Mouse (Mus musculus): ENCODE results near the gene Olfr1458. TPM values are rescaled to one million over a fixed set of nuclear protein-coding genes. Genes with fewer than 3 reads are reported as not detected.

The Olfr1458 gene
- not detected for polyA plus RNA-seq (2014; fragmentation: Illumina TruSeq; extraction: RNeasy Lipid Tissue Mini Kit (QIAGEN cat#74804); ENCODE audit: insufficient read depth, low read depth, low replicate concordance)

GRCm38 (mm10) chr19:13106675-13107074 lies at the start of gene Olfr1458:
Gene Olfr1458 (minus strand): TSS chr19:13106775.

GRCm38 (mm10) chr19:13149449-13149848 lies 42.9 kb upstream of the Olfr1458 start, which contains the start of gene Olfr1459:
Gene Olfr1459 (minus strand): TSS chr19:13149549.

GRCm38 (mm10) chr19:13097791-13098190 lies 8.8 kb downstream of the Olfr1458 start, which contains the start of gene Olfr1457:
Gene Olfr1457 (minus strand): TSS chr19:13097891.

GRCm38 (mm10) chr19:13060310-13060709 lies 46.3 kb downstream of the Olfr1458 start, which contains the start of gene Olfr1454:
Gene Olfr1454 (plus strand): TSS chr19:13060610.

Other genes with a start within 250 kb of the Olfr1458 start
- gene Olfr1444, start 249.5 kb downstream of the Olfr1458 start, polyA plus RNA-seq (2014; fragmentation: Illumina TruSeq; extraction: RNeasy Lipid Tissue Mini Kit (QIAGEN cat#74804); ENCODE audit: insufficient read depth, low read depth, low replicate concordance), result not detected
- not detected for gene Olfr1445, start 222.9 kb downstream of the Olfr1458 start, polyA plus RNA-seq (2014; fragmentation: Illumina TruSeq; extraction: RNeasy Lipid Tissue Mini Kit (QIAGEN cat#74804); ENCODE audit: insufficient read depth, low read depth, low replicate concordance)
- gene Olfr1446, start 213.3 kb downstream of the Olfr1458 start, polyA plus RNA-seq (2014; fragmentation: Illumina TruSeq; extraction: RNeasy Lipid Tissue Mini Kit (QIAGEN cat#74804); ENCODE audit: insufficient read depth, low read depth, low replicate concordance), result not detected
- gene Olfr1447, start 203.0 kb downstream of the Olfr1458 start, polyA plus RNA-seq (2014; fragmentation: Illumina TruSeq; extraction: RNeasy Lipid Tissue Mini Kit (QIAGEN cat#74804); ENCODE audit: insufficient read depth, low read depth, low replicate concordance), result not detected
- gene Olfr1448, start 182.4 kb downstream of the Olfr1458 start, polyA plus RNA-seq (2014; fragmentation: Illumina TruSeq; extraction: RNeasy Lipid Tissue Mini Kit (QIAGEN cat#74804); ENCODE audit: insufficient read depth, low read depth, low replicate concordance), result not detected
- gene Olfr1449, start 175.9 kb downstream of the Olfr1458 start, polyA plus RNA-seq (2014; fragmentation: Illumina TruSeq; extraction: RNeasy Lipid Tissue Mini Kit (QIAGEN cat#74804); ENCODE audit: insufficient read depth, low read depth, low replicate concordance), result not detected
- gene Olfr1450, start 156.5 kb downstream of the Olfr1458 start, polyA plus RNA-seq (2014; fragmentation: Illumina TruSeq; extraction: RNeasy Lipid Tissue Mini Kit (QIAGEN cat#74804); ENCODE audit: insufficient read depth, low read depth, low replicate concordance), result not detected
- gene Olfr1451, start 111.8 kb downstream of the Olfr1458 start, polyA plus RNA-seq (2014; fragmentation: Illumina TruSeq; extraction: RNeasy Lipid Tissue Mini Kit (QIAGEN cat#74804); ENCODE audit: insufficient read depth, low read depth, low replicate concordance), result not detected
- not detected for gene Olfr1453, start 78.4 kb downstream of the Olfr1458 start, polyA plus RNA-seq (2014; fragmentation: Illumina TruSeq; extraction: RNeasy Lipid Tissue Mini Kit (QIAGEN cat#74804); ENCODE audit: insufficient read depth, low read depth, low replicate concordance)
- gene Olfr1454, start 46.2 kb downstream of the Olfr1458 start, polyA plus RNA-seq (2014; fragmentation: Illumina TruSeq; extraction: RNeasy Lipid Tissue Mini Kit (QIAGEN cat#74804); ENCODE audit: insufficient read depth, low read depth, low replicate concordance), result not detected
- gene Olfr1457, start 8.9 kb downstream of the Olfr1458 start, polyA plus RNA-seq (2014; fragmentation: Illumina TruSeq; extraction: RNeasy Lipid Tissue Mini Kit (QIAGEN cat#74804); ENCODE audit: insufficient read depth, low read depth, low replicate concordance), result not detected
- not detected for gene Olfr1459, start 42.8 kb upstream of the Olfr1458 start, polyA plus RNA-seq (2014; fragmentation: Illumina TruSeq; extraction: RNeasy Lipid Tissue Mini Kit (QIAGEN cat#74804); ENCODE audit: insufficient read depth, low read depth, low replicate concordance)
- gene Olfr1461, start 56.2 kb upstream of the Olfr1458 start, polyA plus RNA-seq (2014; fragmentation: Illumina TruSeq; extraction: RNeasy Lipid Tissue Mini Kit (QIAGEN cat#74804); ENCODE audit: insufficient read depth, low read depth, low replicate concordance), result not detected
- not detected for gene Olfr1462, start 79.0 kb upstream of the Olfr1458 start, polyA plus RNA-seq (2014; fragmentation: Illumina TruSeq; extraction: RNeasy Lipid Tissue Mini Kit (QIAGEN cat#74804); ENCODE audit: insufficient read depth, low read depth, low replicate concordance)
- gene Olfr1463, start 124.6 kb upstream of the Olfr1458 start, polyA plus RNA-seq (2014; fragmentation: Illumina TruSeq; extraction: RNeasy Lipid Tissue Mini Kit (QIAGEN cat#74804); ENCODE audit: insufficient read depth, low read depth, low replicate concordance), result not detected
- not detected for gene Olfr1465, start 208.8 kb upstream of the Olfr1458 start, polyA plus RNA-seq (2014; fragmentation: Illumina TruSeq; extraction: RNeasy Lipid Tissue Mini Kit (QIAGEN cat#74804); ENCODE audit: insufficient read depth, low read depth, low replicate concordance)
- gene Olfr1466, start 232.1 kb upstream of the Olfr1458 start, polyA plus RNA-seq (2014; fragmentation: Illumina TruSeq; extraction: RNeasy Lipid Tissue Mini Kit (QIAGEN cat#74804); ENCODE audit: insufficient read depth, low read depth, low replicate concordance), result not detected